Mouse (Mus musculus): ENCODE results near the gene St13. TPM values are rescaled to one million over a fixed set of nuclear protein-coding genes. Genes with fewer than 3 reads are reported as not detected.
"Not testable (repeated sequence)": the region's sequence is repeated elsewhere in the genome, so short reads cannot be mapped to it uniquely, and the experiment has no call there.

St13 gene
- 10 to 100 TPM; 71.5 to 86.1 TPM for total RNA-seq (2021)
- long read RNA-seq, experiment 1, transcript St13-205 (12 exons, 3,346 nt) = major isoform, 123 of 130 reads
- long read RNA-seq, experiment 1, partial matches to known transcripts = 5 of 130 reads
- long read RNA-seq, experiment 1, other reads (novel, unspliced or antisense) = 2 of 130 reads
- long read RNA-seq, experiment 2, transcript St13-205 (12 exons, 3,346 nt) = major isoform, 96 of 99 reads
- long read RNA-seq, experiment 2, partial matches to known transcripts = 2 of 99 reads
- long read RNA-seq, experiment 2, other reads (novel, unspliced or antisense) = 1 of 99 reads

- peak; percentile 98 to 100 for DNase-seq
- intact Hi-C loops (cut with DNase I) = loop anchor here (2.0 kb wide), 1 partner anchor 39 kb away; the partner anchor contains the start of gene Slc25a17
Observed at GRCm38 (mm10) chr15:81399638-81400315, at the start of gene St13, which contains the start of gene Xpnpep3. Gene St13, minus strand, starts transcription at chr15:81400077. Gene Xpnpep3, plus strand, starts transcription at chr15:81400138.

- intact Hi-C loops (cut with DNase I) = loop anchor here (2.0 to 5.0 kb wide), 3 partner anchors 139 to 219 kb away; partner anchors contain the start of gene Ep300
- DNase-seq = peak; percentile 45 to 79
Observed at GRCm38 (mm10) chr15:81448463-81448862, 48.6 kb upstream of the St13 start.

- DNase-seq = no peak
- intact Hi-C loops (cut with DNase I) = no loop called here
Observed at GRCm38 (mm10) chr15:81439236-81439635, 39.4 kb upstream of the St13 start.

- DNase-seq = no peak
- intact Hi-C loops (cut with DNase I) = no loop called here
Observed at GRCm38 (mm10) chr15:81438345-81438744, 38.5 kb upstream of the St13 start.

- DNase-seq = no peak
Observed at GRCm38 (mm10) chr15:81431195-81431594, 31.3 kb upstream of the St13 start.

GRCm38 (mm10) chr15:81427947-81428346 lies 28.1 kb upstream of the St13 start:
- intact Hi-C loops (cut with DNase I) = no loop called here
- DNase-seq = no peak

More at GRCm38 (mm10) chr15:81431195-81431594, 31.3 kb upstream of the St13 start:
- intact Hi-C loops (cut with DNase I) = no loop called here

GRCm38 (mm10) chr15:81425311-81425710 lies 25.4 kb upstream of the St13 start:
- no peak for DNase-seq
- intact Hi-C loops (cut with DNase I) = no loop called here

- intact Hi-C loops (cut with DNase I) = no loop called here
- no peak for DNase-seq
Observed at GRCm38 (mm10) chr15:81422156-81422681, 22.3 kb upstream of the St13 start.

GRCm38 (mm10) chr15:81421454-81421853 lies 21.6 kb upstream of the St13 start:
- intact Hi-C loops (cut with DNase I) = no loop called here

GRCm38 (mm10) chr15:81418065-81418464 lies 18.2 kb upstream of the St13 start:
- no peak for DNase-seq
- intact Hi-C loops (cut with DNase I) = no loop called here

More at GRCm38 (mm10) chr15:81421454-81421853, 21.6 kb upstream of the St13 start:
- no peak for DNase-seq

GRCm38 (mm10) chr15:81416763-81417310 lies 17.0 kb upstream of the St13 start:
- intact Hi-C loops (cut with DNase I) = not testable (repeated sequence)
- peak; percentile 24 to 64 for DNase-seq

GRCm38 (mm10) chr15:81408199-81408598 lies 8.3 kb upstream of the St13 start, which contains the start of gene Dnajb7:
Gene Dnajb7, minus strand, starts transcription at chr15:81408299.
- DNase-seq = no peak
- intact Hi-C loops (cut with DNase I) = no loop called here

- intact Hi-C loops (cut with DNase I) = no loop called here
Observed at GRCm38 (mm10) chr15:81405008-81405407, 5.1 kb upstream of the St13 start.

GRCm38 (mm10) chr15:81399297-81399637 lies 610 bp downstream of the St13 start:
- intact Hi-C loops (cut with DNase I) = loop anchor here (2.0 kb wide), 1 partner anchor 38 kb away; the partner anchor contains the start of gene Slc25a17
- no peak for DNase-seq

More at GRCm38 (mm10) chr15:81405008-81405407, 5.1 kb upstream of the St13 start:
- no peak for DNase-seq

- intact Hi-C loops (cut with DNase I) = loop anchor here (2.0 kb wide), 1 partner anchor 37 kb away; the partner anchor contains the start of gene Slc25a17
- DNase-seq = no peak
Observed at GRCm38 (mm10) chr15:81398189-81398588, 1.7 kb downstream of the St13 start.

- DNase-seq = no peak
- intact Hi-C loops (cut with DNase I) = no loop called here
Observed at GRCm38 (mm10) chr15:81394211-81394915, 5.5 kb downstream of the St13 start.

- intact Hi-C loops (cut with DNase I) = no loop called here
- peak in 1 of 2 experiments; percentile 8 for DNase-seq
Observed at GRCm38 (mm10) chr15:81392997-81393396, 6.9 kb downstream of the St13 start.

GRCm38 (mm10) chr15:81386327-81386726 lies 13.6 kb downstream of the St13 start:
- intact Hi-C loops (cut with DNase I) = no loop called here
- DNase-seq = no peak

GRCm38 (mm10) chr15:81378845-81379244 lies 21.0 kb downstream of the St13 start:
- intact Hi-C loops (cut with DNase I) = no loop called here
- no peak for DNase-seq

- intact Hi-C loops (cut with DNase I) = no loop called here
- no peak for DNase-seq
Observed at GRCm38 (mm10) chr15:81374621-81375020, 25.3 kb downstream of the St13 start.
